Mouse (Mus musculus) frontal cortex, adult (tissue): Measurements from ENCODE around the gene Gm11639.

ENCODE experiments used
- ATAC-seq: cut with Nextera tagmentation; 2 replicates; pipeline ENCODE4 v1.9.2; 2017; ENCODE audit warnings: mild to moderate bottlenecking, moderate library complexity, mixed read lengths; ENCODE audit not compliant: low TSS enrichment

Gene Gm11639

GRCm38 (mm10) chr11:104704097-104704496 lies 18.6 kb downstream of the Gm11639 start:
- no peak for ATAC-seq

DNA sequence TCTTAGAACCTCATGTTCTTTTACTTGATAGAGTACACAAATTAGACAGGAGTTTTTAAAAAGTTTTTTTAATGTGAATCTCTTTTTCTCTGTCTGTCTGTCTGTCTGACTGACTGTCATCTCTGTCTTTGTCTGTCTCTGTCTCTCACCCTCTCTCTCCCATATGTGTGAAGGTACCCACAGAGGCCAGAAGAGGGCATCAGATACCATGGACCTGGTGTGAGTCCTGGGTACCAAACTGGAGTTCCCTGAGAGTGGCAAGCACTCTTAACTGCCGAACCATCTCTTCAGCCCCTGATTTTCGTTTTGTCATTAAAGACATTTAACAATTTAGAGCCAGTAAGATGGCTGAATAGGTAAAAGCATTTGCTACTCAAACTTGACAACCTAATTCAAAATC lies 21.6 kb downstream of the Gm11639 start:
- ATAC-seq: no peak

- no peak for ATAC-seq
These were observed 59.6 kb downstream of the Gm11639 start for GRCm38 (mm10) chr11:104744995-104745568.

- no peak for ATAC-seq
These were observed 80.3 kb downstream of the Gm11639 start for GRCm38 (mm10) chr11:104765762-104766161.

- ATAC-seq: no peak
These were observed 81.6 kb downstream of the Gm11639 start for GRCm38 (mm10) chr11:104767068-104767467.

DNA sequence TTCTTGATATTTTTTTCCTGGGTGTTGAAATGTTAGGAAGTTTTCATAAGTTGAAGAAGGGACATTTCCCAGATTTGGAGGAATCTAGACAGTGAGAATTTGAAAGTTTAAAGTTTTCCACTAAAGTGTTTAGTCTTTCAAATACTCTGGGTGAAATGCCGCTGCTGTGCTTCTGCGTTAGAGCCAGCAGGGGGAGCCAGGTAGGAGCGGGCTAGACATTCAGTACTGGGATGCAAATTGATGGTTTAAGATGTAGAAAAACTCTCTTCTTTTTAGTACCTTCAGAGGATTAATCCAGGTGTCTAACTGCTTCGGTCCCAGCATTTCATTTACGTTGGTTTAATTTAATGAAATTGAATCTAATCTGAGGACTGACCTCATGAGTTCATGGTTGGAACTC lies 82.6 kb downstream of the Gm11639 start:
- peak; percentile 73 for ATAC-seq

GRCm38 (mm10) chr11:104778796-104779195 lies 93.3 kb downstream of the Gm11639 start:
- no peak for ATAC-seq

DNA sequence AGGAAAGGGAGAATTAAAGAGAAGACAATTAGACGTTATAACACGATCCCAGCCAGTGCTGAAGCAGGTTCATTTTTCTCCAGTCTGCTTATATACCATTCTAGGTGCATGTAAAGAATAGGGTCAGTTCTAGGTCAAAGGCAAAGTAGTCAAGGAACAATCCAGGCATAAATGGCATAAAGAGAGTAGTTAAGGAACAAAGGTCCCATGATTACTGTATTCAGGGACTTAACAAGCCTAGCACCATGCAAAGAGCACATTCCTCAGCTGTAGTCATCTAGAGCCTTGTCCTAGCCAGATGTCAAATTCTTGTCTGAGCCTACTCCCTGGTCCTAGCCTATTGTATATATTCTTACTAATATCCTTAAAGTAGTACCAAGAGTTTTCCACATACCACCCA lies 259.2 kb downstream of the Gm11639 start:
- ATAC-seq: no peak

DNA sequence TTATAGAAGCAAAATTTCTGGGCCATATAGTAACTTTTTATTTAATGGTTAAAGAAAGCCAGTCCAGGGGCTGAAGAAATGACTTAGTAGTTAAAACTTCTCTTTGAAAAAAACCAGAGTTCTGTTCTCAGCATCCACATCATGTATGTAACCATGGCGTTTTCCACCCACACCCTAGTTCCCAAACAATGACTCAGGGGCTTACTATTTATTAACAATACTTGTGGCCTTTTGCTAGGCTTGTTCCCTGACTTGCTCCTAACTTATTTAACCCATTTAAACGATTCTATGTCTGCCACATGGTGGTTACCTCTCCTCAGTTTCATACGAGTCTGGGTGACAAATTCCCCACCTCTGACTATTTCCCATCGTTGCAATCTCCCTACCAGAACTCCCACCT lies 266.8 kb downstream of the Gm11639 start:
- no peak for ATAC-seq

DNA sequence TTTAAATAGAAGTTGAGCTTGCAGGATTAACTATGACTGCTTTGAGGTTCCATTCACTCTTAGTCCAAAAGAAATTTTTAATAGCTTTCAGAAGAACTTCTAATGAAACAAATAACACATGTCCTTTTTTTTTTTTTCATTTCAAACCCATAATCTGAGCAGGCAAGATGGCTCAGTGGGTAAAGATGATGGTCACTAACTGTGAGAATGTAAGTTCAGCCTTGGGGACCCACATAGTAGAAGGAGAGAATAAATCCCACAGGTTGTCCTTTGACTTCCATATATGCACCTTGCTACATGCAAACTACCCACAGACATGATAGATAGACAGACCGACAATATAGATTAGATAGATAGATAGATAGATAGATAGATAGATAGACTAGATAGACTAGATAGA lies 282.4 kb downstream of the Gm11639 start:
- no peak for ATAC-seq

- ATAC-seq: no peak
These were observed 282.9 kb downstream of the Gm11639 start for GRCm38 (mm10) chr11:104968388-104968787.

GRCm38 (mm10) chr11:104971322-104971721 lies 285.8 kb downstream of the Gm11639 start:
- no peak for ATAC-seq

DNA sequence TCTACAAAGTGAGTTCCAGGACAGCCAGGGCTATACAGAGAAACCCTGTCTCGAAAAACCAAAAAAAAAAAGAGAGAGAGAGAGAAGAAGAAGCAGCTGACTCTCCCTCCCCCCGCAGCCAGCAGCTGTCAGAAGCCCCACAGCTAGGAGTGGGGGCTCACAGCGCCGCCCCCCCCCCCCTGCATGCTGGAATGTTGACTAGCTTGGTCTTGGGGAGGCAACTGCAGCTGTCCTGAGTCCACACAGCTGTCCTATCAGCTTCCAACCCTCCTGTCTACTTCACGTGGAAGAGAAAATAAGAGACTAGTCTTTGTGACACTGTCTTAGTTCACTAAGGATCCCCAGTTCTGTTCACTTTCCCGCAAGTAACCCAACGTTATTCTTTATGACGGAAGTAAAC lies 287.0 kb downstream of the Gm11639 start:
- no peak for ATAC-seq

DNA sequence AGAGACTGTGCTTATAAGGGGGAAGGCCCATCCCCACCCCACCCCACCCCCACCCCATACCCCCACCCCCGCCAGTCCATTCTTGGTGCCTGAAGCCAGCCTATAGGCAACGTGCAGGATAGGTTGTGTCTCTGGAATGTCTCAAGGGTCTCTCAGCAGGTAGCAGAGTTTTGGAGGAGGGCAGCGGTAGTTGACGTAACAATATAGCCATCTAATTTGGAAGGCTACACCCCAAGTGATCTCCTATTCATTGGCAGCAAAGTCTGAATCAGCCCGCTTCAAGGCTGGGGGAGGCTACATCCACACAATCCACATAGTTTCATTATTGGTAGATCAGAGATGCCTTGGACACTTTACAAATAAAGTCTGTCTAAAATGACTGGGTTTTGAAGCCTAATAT lies 292.5 kb downstream of the Gm11639 start:
- no peak for ATAC-seq

DNA sequence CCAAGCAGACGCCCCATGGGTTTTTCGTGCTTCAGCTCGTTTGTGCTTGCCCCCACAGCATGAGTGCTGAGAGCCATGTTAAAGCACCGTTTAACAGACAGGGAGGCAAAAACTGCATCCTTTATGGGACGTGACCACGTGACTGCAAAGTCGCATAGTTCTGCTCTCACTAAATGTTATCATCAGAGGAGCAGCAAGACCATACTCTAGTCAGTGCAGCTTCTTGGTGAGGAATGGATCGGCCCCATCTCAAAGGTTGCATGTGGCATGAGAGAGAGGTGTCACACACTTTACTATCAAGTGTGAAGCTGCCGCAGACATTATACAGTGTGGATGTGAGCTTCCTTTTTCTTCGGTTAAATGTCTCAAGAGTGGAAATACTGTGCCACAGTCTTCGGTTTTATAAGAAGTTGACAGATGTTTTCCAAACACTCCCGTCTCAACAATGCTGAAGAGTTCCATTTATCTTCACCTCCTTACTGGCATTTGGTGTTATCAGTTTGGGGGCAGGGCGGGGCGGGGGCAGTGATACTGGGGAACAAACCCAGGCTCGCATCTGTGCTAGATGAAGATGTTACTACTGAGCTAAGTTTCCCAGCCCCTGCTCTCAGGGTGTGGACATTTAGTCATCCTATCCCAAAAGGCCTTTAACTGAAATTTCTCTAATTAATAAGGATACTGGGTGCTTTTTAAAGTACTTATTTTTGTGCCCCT lies 296.0 kb downstream of the Gm11639 start:
- no peak for ATAC-seq

DNA sequence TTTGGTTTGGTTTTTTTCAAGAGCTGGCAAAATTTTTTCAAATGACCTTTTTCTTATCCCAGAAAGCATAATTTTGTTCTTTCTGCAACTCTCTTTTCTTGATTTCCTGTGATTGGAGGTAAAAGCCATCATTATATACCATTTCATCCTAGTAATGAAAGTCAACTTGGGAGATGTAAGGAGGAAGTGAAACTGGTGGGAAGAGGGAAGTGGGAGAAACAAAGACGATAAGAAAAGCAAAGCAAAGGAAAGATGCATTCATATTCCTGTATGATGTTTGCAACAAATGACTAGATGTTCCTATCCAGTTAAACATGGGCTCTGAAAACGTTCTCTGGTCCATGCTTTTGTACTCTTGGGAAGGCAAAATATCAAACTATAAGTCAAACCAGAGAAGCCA lies 323.7 kb downstream of the Gm11639 start:
- no peak for ATAC-seq

- ATAC-seq: no peak
These were observed 335.6 kb downstream of the Gm11639 start for GRCm38 (mm10) chr11:105021071-105021470.

DNA sequence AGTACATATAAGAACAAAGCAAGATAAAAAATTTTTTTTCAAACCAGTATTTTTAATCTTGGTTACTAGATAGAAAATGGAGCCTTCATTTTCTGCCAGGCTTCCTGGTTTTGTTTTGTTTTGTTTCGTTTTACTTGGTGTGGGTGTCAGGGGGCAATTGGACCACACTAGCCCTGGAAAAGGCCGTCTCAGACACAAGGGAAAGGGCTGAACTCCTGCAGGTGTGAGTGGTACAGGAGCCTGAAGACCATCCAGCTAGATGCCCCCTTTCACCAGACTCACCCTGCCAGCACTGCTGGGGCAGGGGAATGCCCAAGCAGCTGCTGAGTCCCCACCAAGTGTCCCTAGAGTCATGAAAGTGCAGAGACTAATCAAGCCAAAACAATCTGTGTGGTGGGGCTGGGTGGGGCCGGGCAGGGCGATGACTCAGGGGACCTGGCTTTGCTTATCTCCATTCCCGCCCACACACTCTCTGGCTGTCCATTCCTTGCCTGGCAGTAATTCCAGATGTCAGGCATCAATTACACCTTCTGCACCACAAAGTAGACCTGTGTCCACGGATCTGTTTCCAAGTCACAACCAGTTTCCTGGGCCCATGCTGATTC lies 343.3 kb downstream of the Gm11639 start:
- ATAC-seq: no peak

- ATAC-seq: no peak
These were observed 344.0 kb downstream of the Gm11639 start for GRCm38 (mm10) chr11:105029525-105029924.

- no peak for ATAC-seq
These were observed 344.7 kb downstream of the Gm11639 start for GRCm38 (mm10) chr11:105030229-105030628.

GRCm38 (mm10) chr11:105031103-105031502 lies 345.6 kb downstream of the Gm11639 start:
- ATAC-seq: no peak

DNA sequence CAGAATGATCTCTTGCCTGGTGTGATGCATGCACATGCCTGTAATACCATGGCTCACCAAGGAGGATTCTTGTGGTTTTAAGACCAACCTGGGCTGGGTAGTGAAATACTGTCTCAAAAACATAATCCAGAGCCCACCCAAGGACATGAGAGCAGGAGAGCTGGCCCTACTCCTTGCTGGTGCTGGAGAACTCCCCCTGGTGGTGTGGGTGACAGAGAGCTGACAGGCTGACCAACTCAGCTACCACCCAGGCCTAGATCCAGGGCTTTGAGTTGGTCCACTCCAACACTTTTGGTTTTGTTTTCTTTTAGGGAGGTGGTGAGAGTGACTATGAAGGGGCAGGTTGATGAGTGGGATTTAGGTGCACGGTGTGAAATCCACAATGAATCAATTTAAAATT lies 349.6 kb downstream of the Gm11639 start:
- ATAC-seq: no peak

- no peak for ATAC-seq
These were observed 377.8 kb downstream of the Gm11639 start, which contains the start of gene Efcab3 for GRCm38 (mm10) chr11:105063292-105063691. Gene Efcab3, plus strand, starts transcription at chr11:105063592.
